Mouse (Mus musculus) spleen, postnatal 4 days (tissue): ENCODE measurements at regions not wholly inside any gene's neighbourhood (a gene's known extent, or its start where the extent isn't known, plus 50 kb on each side); places are given as distances from the start of the nearest gene placed in this dataset.

Experiments used
- DNase-seq, 2 experiments: peaks; one replicate each; pipeline ENCODE4 v3.0.0; 2022; ENCODE audit warnings: low spot score in 2 of 2

DNA sequence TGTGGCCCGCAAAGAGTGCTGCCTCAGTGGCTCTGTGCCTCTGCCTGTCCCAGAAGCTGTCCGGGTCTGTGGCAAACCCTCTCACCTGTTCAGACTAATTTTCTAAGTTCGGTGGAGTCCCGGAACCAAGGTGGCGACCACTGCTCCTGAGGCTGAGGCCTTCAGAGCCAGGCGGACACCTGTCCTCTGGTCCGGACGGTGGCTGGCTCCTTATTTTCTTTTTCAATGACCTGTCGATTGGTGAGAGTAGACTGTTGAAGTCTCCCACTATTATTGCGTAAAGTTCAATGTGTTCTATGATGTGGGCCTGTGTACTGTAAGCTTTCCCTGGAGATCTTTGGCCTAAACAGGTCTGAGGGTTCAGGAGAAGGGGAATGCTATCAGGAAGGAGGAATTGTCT, 112.0 kb upstream of the Btbd35f4 start:
- DNase-seq, result peak in 1 of 2 experiments; percentile 62
